Mouse (Mus musculus) embryonic facial prominence, embryonic 15.5 days (tissue): ENCODE results near the gene Hdac9. TPM values are rescaled to one million over a fixed set of nuclear protein-coding genes. Genes with fewer than 3 reads are reported as not detected.

Source experiments
- ATAC-seq: fragments of 200-750 bp; cut with Nextera tagmentation; 2 replicates; pipeline ENCODE4 v1.8.0; 2017; ENCODE audit warnings: low read depth, moderate TSS enrichment; ENCODE audit not compliant: insufficient number of reproducible peaks, low FRiP score, low TSS enrichment
- H3K27ac ChIP-seq: fragments of 300-500 bp; sonication (generic); replicated peaks from 2 replicates; pipeline ENCODE4 v1.5.1; 2015; ENCODE audit warnings: mild to moderate bottlenecking, inconsistent platforms
- H3K27me3 ChIP-seq: fragments of 300-500 bp; sonication (generic); 2 replicates; pipeline ENCODE4 v1.6.1; 2015; ENCODE audit warnings: inconsistent platforms
- H3K36me3 ChIP-seq: fragments of 300-500 bp; sonication (generic); 2 replicates; pipeline ENCODE4 v1.6.1; 2015; ENCODE audit warnings: mild to moderate bottlenecking, inconsistent platforms
- H3K4me1 ChIP-seq: fragments of 300-500 bp; sonication (generic); 2 replicates; pipeline ENCODE4 v1.6.1; 2015; ENCODE audit warnings: inconsistent platforms
- H3K4me2 ChIP-seq: fragments of 300-500 bp; sonication (generic); replicated peaks from 2 replicates; pipeline ENCODE4 v1.6.1; 2015; ENCODE audit warnings: mild to moderate bottlenecking, inconsistent platforms
- H3K4me3 ChIP-seq: fragments of 300-500 bp; sonication (generic); replicated peaks from 2 replicates; pipeline ENCODE4 v1.5.1; 2015; ENCODE audit warnings: mild to moderate bottlenecking, inconsistent platforms
- H3K9ac ChIP-seq: fragments of 300-500 bp; sonication (generic); 2 replicates; pipeline ENCODE4 v1.6.1; 2015; ENCODE audit warnings: inconsistent platforms
- H3K9me3 ChIP-seq: fragments of 300-500 bp; sonication (generic); replicated peaks from 2 replicates; pipeline ENCODE4 v1.6.1; 2016; ENCODE audit warnings: inconsistent platforms
- WGBS: fragments of 180-500 bp; shearing (Covaris S2); methylation state at CpG from one replicate; pipeline ENCODE4 v1.1.7; 2015; 5-methylcytosine and 5-hydroxymethylcytosine counted together
- polyA plus RNA-seq: library from polyadenylated mRNA; unstranded; fragments of >200 nt; fragmentation: Nextera tagmentation; extraction: Ambion mirVana; gene quantifications from 2 replicates; pipeline ENCODE4 v1.2.1, GENCODE M21; 2015

Hdac9 gene
- polyA plus RNA-seq, 1 experiment from 2014 or later, result 7.4 TPM

DNA sequence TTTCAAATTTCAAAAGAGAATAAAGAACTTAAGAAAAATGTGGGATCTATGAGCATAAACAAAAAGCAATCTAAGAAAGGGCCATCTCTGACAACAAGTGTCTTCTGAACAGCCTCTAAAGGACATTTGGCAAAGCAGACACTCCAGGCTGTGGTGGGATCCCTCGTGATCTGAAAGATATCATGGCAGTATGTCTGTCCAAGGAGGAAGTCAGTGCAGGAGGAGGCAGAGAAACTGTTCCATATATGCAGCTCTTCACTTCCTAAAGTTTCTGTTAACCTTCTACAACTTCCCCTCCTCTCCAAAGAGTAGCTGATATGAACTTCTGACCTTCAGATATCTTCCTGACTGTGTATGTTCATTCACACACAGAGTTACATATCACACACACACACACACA lies 220.2 kb downstream of the Hdac9 start:
- ATAC-seq, result no peak
- no peak overlapping the region for H3K27ac ChIP-seq
- 78% methylated on average over 1 of the region's 1 CpGs for WGBS

GRCm38 (mm10) chr12:34688941-34689340 lies 228.0 kb downstream of the Hdac9 start:
- Histone ChIP-seq H3K9ac (no peak overlapping the region), H3K4me1 (no peaks in the 10 kb centered on the region), H3K27me3 (no peaks in the 10 kb centered on the region), H3K9me3 (no peaks in the 10 kb centered on the region), H3K36me3 (no peaks in the 10 kb centered on the region), H3K4me2 (no peak overlapping the region), H3K4me3 (no peak overlapping the region), H3K27ac (no peak overlapping the region)
- no peak for ATAC-seq
- 68% methylated on average over 4 of the region's 4 CpGs for WGBS

More for the DNA sequence above, 220.2 kb downstream of the Hdac9 start:
- H3K36me3 ChIP-seq, result no peaks in the 10 kb centered on the region
- no peak overlapping the region for H3K9ac ChIP-seq
- no peaks in the 10 kb centered on the region for H3K4me1 ChIP-seq
- no peaks in the 10 kb centered on the region for H3K27me3 ChIP-seq
- H3K4me3 ChIP-seq, result no peak overlapping the region
- H3K9me3 ChIP-seq, result no peaks in the 10 kb centered on the region
- H3K4me2 ChIP-seq, result no peak overlapping the region

- WGBS, result 40% methylated on average over 4 of the region's 4 CpGs
- no peak overlapping the region for H3K4me2 ChIP-seq
- H3K9me3 ChIP-seq, result no peaks in the 10 kb centered on the region
- H3K4me1 ChIP-seq, result no peaks in the 10 kb centered on the region
- H3K36me3 ChIP-seq, result no peaks in the 10 kb centered on the region
- no peak for ATAC-seq
- no peak overlapping the region for H3K4me3 ChIP-seq
- no peak overlapping the region for H3K9ac ChIP-seq
- H3K27ac ChIP-seq, result no peak overlapping the region
- no peaks in the 10 kb centered on the region for H3K27me3 ChIP-seq
These were observed 233.5 kb downstream of the Hdac9 start for GRCm38 (mm10) chr12:34683375-34683774.

DNA sequence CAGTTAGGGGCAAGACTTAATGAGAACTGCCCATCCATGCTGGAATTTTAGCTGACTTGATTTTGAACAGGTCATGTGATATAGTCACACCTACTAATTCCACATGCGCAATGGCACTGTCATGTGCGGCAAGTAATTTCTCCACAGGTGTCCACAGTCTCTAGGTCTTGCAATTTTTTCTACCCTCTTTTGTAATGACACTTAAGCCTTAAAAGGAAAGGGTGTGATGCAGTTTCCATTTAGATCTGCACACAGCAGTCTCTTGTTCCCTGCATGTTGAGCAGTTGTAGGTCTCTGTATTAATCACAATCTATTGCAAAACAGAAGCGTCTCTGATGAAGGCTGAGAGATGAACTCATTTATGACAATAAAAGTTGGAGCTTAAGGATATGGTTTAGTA lies 234.2 kb downstream of the Hdac9 start:
- Histone ChIP-seq H3K27me3 (no peaks in the 10 kb centered on the region), H3K9me3 (no peaks in the 10 kb centered on the region), H3K36me3 (no peaks in the 10 kb centered on the region), H3K9ac (no peak overlapping the region), H3K4me1 (no peaks in the 10 kb centered on the region), H3K4me2 (no peak overlapping the region), H3K4me3 (no peak overlapping the region), H3K27ac (no peak overlapping the region)
- ATAC-seq, result no peak
- 94% methylated on average over 3 of the region's 3 CpGs for WGBS

- H3K27ac ChIP-seq, result no peak overlapping the region
- 18% methylated on average over 5 of the region's 5 CpGs for WGBS
- no peak for ATAC-seq
- no peaks in the 10 kb centered on the region for H3K4me1 ChIP-seq
- no peak overlapping the region for H3K4me2 ChIP-seq
- no peaks in the 10 kb centered on the region for H3K36me3 ChIP-seq
- no peak overlapping the region for H3K9ac ChIP-seq
- no peaks in the 10 kb centered on the region for H3K27me3 ChIP-seq
- H3K4me3 ChIP-seq, result no peak overlapping the region
- H3K9me3 ChIP-seq, result no peaks in the 10 kb centered on the region
These were observed 236.3 kb downstream of the Hdac9 start for GRCm38 (mm10) chr12:34680576-34680975.

DNA sequence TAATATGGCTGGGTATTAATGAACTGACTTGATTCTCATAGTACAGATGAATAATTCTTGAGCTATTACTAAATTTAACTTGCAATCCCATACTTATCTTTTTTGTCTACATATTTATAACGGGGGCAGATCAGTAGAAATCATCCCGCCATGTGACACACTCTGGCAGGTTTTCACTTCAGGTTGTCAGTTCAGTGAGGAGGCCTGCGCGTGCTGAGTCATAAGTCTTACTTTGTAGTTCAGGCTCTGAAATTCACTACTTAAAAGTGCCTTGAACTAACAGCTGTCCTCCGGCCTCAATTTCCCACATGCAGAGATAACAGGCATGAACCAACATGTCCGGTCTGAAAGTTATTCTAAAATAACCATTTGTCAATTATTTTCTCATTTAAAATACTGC lies 239.8 kb downstream of the Hdac9 start:
- no peak for ATAC-seq
- Histone ChIP-seq H3K27me3 (no peaks in the 10 kb centered on the region), H3K9me3 (no peaks in the 10 kb centered on the region), H3K36me3 (no peaks in the 10 kb centered on the region), H3K9ac (no peak overlapping the region), H3K4me1 (no peaks in the 10 kb centered on the region), H3K4me3 (no peak overlapping the region), H3K4me2 (no peak overlapping the region), H3K27ac (no peak overlapping the region)
- WGBS, result 68% methylated on average over 6 of the region's 6 CpGs

- ATAC-seq, result no peak
- WGBS, result 65% methylated on average over 2 of the region's 2 CpGs
- Histone ChIP-seq H3K36me3 (no peaks in the 10 kb centered on the region), H3K27ac (no peak overlapping the region), H3K9ac (no peak overlapping the region), H3K27me3 (no peaks in the 10 kb centered on the region), H3K4me3 (no peak overlapping the region), H3K4me2 (no peak overlapping the region), H3K9me3 (no peaks in the 10 kb centered on the region), H3K4me1 (no peaks in the 10 kb centered on the region)
These were observed 242.7 kb downstream of the Hdac9 start for GRCm38 (mm10) chr12:34674235-34674634.

- Histone ChIP-seq H3K4me3 (no peak overlapping the region), H3K27ac (no peak overlapping the region), H3K4me1 (no peaks in the 10 kb centered on the region), H3K9ac (no peak overlapping the region), H3K27me3 (no peaks in the 10 kb centered on the region), H3K4me2 (no peak overlapping the region), H3K9me3 (no peaks in the 10 kb centered on the region), H3K36me3 (no peaks in the 10 kb centered on the region)
- WGBS, result 81% methylated on average over 4 of the region's 4 CpGs
- ATAC-seq, result no peak
These were observed 243.4 kb downstream of the Hdac9 start for GRCm38 (mm10) chr12:34673539-34673938.

- no peaks in the 10 kb centered on the region for H3K36me3 ChIP-seq
- H3K4me3 ChIP-seq, result no peak overlapping the region
- H3K27me3 ChIP-seq, result no peaks in the 10 kb centered on the region
- no peak for ATAC-seq
- no peaks in the 10 kb centered on the region for H3K9me3 ChIP-seq
- 5% methylated on average over 3 of the region's 3 CpGs for WGBS
- no peaks in the 10 kb centered on the region for H3K4me1 ChIP-seq
- no peak overlapping the region for H3K9ac ChIP-seq
- no peak overlapping the region for H3K27ac ChIP-seq
- no peak overlapping the region for H3K4me2 ChIP-seq
These were observed 252.1 kb downstream of the Hdac9 start for GRCm38 (mm10) chr12:34664758-34665157.

- Histone ChIP-seq H3K36me3 (no peaks in the 10 kb centered on the region), H3K27me3 (no peaks in the 10 kb centered on the region), H3K27ac (no peak overlapping the region), H3K9me3 (no peaks in the 10 kb centered on the region), H3K4me3 (no peak overlapping the region), H3K4me1 (no peaks in the 10 kb centered on the region), H3K9ac (no peak overlapping the region), H3K4me2 (no peak overlapping the region)
- no peak for ATAC-seq
These were observed 255.5 kb downstream of the Hdac9 start for GRCm38 (mm10) chr12:34661378-34661777.

DNA sequence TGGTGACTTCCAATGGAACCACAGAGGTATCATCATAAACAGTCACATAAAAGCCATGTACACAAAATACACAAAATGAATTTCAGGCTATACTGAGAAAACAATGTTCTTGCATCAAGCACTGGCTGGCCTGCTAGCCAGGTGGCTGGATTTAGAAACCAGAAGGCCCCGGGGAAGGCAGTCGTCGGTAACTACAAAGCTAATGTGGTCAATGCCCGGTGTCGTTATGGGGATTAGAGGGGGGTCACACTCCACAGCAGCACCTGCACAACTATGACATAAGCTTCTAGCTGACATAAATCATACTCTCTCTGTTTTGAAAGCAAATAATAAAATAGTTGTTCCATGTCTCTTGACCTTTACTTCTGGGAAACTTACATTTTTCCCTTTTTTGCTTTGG lies 256.9 kb downstream of the Hdac9 start:
- no peak for ATAC-seq

DNA sequence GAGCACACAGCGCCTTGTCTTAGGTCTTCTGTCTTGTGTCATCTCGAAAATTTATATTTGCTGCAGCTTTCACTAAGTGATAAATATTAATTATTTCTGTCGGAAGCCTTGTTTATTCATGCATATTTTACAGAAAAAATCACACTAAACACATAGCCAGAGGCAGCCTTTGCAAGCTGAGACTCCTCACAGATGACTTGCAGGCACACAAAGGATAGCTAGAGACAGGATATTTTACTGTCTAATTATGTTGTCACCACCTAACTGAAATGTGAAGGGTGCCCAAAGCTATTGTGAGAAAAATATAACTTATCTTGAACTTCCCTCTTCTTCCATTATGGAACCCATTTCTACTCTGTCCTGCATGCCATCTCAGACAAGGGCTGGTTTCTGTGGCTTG lies 258.3 kb downstream of the Hdac9 start:
- ATAC-seq, result no peak
- Histone ChIP-seq H3K4me1 (peaks cover 1% of the 10 kb centered on the region; the same call in 1 of the 2 replicates), H3K9me3 (no peaks in the 10 kb centered on the region), H3K9ac (no peak overlapping the region), H3K27me3 (no peaks in the 10 kb centered on the region), H3K4me3 (no peak overlapping the region), H3K36me3 (no peaks in the 10 kb centered on the region), H3K4me2 (no peak overlapping the region), H3K27ac (no peak overlapping the region)
- 43% methylated on average over 3 of the region's 3 CpGs for WGBS

More for the DNA sequence above, 256.9 kb downstream of the Hdac9 start:
- H3K27ac ChIP-seq, result no peak overlapping the region
- no peak overlapping the region for H3K9ac ChIP-seq
- H3K36me3 ChIP-seq, result no peaks in the 10 kb centered on the region
- no peak overlapping the region for H3K4me2 ChIP-seq
- H3K4me1 ChIP-seq, result no peaks in the 10 kb centered on the region
- no peaks in the 10 kb centered on the region for H3K27me3 ChIP-seq
- H3K4me3 ChIP-seq, result no peak overlapping the region
- H3K9me3 ChIP-seq, result no peaks in the 10 kb centered on the region
- 18% methylated on average over 5 of the region's 5 CpGs for WGBS
